Mouse (Mus musculus) ovary, adult 18-20 months (tissue): Measurements from ENCODE around the gene Ccdc155.

Experiments used
- DNase-seq: peaks from one replicate; pipeline ENCODE4 v3.0.0; 2022; ENCODE audit warnings: low spot score, mixed read lengths

Gene Ccdc155

DNA sequence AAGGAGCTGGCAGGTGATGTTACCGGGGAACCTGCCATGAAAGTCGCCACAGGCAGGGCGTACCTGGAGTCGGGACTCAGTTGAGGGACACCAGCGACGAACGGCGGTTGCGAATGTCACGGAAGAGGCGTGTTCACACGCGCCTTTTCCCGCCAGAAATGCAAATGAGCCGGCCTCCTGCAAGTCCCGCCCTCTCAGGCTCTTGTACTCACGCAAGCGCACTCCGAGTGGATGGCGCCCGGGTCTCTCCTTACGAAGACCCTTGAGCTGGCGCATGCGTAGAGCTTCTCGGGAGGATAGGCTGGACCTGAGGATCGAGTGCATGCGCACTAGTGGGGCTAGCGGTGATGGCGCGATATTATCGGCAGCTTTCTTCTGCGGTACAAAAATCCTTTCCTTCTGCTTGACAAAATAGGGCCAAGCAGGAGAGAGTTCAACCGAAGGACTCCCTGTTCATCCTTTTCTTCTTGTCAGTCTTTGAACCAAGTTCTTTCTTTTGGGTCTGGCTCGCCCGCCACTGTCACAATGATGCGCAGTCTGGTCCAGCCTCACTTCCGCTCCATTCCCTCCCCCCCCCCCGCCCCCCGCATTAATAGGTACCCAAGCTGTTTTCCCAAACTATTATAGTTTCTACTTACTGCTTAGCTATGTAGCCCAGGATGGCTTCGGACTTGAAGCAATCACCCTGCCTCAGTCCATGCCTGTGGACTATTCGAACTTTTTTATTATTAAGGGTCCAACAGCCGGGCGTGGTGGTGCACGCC is at the start of gene Ccdc155:
Ccdc155 (minus strand) TSS at position 513 of the 764 bp plus-strand sequence.
- peak; percentile 91 for DNase-seq

DNA sequence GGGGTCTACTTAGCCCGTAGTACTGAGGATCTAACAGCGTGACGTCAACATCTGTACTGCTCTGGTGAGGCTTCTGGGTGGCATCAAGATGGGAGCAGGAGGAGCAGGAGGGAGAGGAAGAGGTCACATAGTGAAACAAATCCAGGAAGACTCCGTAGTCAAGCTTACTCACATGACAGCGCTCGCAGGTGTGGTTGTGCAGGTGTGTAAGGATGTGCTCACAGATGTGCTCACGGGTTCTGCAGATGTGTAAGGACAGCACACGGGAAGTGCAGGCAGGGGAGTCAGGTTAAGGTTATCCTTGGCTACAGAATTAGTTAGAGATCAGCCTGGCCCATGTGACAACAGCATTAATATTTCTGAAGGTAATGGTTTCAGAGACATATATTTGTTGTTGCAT is 49.1 kb upstream of the Ccdc155 start:
- DNase-seq: no peak

DNA sequence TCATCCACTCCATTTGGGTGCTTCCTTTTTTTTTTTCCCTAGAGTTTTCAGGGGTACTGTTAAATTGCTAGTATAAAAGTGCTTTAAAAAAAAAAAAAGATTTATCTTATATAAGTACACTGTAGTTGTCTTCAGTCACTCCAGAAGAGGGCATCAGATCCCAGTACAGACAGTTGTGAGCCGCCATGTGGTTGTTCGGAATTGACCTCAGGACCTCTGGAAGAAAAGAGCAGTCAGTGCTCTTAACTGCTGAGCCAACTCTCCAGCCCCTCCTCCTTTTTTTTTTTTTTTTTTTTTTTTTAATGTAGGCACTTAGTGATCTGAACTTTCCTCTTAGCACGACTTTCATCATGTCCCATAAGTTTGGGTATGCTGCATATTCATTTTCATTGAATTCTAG is 43.0 kb upstream of the Ccdc155 start:
- no peak for DNase-seq

DNA sequence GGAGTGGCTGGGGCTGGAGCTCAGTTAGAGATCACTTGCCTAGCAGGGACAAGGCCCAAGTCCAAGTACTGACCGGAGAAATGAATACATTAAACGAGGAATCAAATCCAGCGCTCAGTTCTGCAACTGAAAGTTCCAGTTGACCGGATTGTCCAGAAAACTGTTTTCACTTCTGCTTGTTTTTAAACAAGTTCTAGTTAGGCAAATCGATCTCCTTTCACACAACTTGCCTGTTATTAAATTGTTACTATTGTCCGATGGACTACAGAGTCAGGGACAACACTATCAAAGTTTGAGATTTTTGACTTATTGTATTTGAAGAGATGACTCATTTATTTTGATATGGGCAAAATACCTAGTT is 36.7 kb upstream of the Ccdc155 start:
- DNase-seq: no peak

DNA sequence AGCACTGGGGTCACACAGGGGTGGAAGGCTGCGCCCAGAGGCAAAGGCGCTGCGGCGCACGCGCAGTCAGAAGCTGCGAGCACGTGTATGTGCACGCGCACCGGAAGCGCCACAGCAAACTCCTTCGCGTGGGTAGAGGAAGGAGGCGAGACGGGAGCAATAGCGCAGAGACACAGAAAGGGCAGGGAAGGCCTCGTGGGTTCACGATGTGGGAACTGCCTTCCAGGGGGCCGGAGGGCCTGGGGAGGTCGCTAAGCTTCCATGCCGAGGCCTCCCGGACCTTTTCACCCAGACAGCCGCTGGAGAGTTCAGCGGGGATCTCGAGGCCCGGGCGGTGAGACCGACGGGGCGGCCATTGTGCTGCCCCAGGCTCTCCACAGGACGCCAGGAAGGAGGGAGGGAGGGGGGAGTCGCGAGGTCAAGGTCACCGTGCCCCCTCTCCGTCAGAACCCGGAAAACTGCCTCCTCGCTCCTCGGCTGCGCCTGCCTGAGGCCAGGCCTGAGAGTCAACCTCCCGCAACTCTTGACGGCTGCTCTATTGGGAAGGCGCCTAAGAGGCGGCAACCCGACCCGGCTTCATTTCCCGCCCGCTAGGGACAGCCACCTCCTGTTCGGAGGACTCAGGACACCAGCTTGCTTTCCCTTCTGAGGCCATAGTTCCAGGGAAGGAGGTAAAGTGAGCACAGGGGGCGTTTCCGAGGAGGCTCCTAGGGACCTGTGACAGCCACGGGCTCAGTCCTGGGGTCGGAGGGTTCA is 36.1 kb upstream of the Ccdc155 start, which contains the start of gene Slc6a16:
Slc6a16 (plus strand) TSS at position 453 of the 756 bp plus-strand sequence.
- peak; percentile 37 for DNase-seq

DNA sequence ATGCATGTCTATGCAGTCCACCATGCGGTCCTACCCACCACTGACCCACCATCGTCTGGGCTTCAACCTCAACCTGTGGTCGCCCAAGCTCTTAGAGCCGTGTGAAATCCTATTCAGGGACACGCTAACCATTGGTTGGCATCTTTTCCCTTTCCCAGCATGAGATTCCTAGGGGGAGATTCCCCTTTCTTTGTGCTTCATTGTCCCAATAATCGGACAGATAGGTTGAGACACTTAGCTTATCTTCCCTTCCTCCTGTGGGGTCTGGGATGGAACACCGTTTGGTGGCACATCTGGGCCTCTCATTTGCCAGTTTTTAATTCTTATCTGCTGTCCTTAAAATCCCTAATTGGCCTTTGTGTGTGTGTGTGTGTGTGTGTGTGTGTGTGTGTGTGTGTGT is 35.4 kb upstream of the Ccdc155 start:
- no peak for DNase-seq

DNA sequence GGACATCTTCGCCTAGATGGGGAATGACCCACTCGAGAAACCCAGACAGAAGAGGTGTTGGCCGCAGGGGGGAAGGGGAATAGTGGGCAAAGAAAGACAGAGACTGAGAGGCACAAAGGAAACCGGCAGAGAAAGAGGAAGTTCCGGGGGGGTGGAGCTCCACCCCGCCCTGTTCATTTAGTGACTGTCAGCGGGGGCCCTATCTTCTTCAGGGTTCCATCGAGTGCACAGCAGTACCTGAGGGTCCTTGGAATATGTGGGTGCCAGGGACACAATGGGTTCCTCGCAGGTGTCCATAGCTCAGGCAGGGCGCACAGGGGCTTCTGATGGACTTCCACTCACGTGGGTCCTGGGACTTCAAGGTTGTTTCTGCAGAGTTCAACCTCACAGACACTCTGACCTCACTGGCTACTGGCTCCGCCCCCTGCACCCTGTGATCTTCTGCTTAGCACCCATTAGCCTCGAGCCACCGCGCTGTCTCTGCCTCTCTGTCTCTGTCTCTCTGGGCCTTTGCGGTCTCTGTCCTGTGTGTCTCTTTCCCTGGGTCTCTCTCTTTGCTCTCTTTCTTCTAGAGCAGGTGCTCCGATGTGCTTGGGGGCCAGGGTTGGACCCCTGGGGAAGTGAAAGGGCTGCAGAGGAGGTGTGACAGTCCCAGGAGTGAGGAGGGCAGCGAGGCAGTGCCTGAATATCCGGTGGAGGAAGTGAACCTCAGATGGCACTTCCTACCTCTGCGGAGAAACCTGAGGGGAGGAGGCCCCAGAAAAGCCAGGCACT is 34.2 kb upstream of the Ccdc155 start, which contains the start of gene Cd37:
Cd37 (minus strand) TSS at position 393 of the 774 bp plus-strand sequence.
- no peak for DNase-seq

DNA sequence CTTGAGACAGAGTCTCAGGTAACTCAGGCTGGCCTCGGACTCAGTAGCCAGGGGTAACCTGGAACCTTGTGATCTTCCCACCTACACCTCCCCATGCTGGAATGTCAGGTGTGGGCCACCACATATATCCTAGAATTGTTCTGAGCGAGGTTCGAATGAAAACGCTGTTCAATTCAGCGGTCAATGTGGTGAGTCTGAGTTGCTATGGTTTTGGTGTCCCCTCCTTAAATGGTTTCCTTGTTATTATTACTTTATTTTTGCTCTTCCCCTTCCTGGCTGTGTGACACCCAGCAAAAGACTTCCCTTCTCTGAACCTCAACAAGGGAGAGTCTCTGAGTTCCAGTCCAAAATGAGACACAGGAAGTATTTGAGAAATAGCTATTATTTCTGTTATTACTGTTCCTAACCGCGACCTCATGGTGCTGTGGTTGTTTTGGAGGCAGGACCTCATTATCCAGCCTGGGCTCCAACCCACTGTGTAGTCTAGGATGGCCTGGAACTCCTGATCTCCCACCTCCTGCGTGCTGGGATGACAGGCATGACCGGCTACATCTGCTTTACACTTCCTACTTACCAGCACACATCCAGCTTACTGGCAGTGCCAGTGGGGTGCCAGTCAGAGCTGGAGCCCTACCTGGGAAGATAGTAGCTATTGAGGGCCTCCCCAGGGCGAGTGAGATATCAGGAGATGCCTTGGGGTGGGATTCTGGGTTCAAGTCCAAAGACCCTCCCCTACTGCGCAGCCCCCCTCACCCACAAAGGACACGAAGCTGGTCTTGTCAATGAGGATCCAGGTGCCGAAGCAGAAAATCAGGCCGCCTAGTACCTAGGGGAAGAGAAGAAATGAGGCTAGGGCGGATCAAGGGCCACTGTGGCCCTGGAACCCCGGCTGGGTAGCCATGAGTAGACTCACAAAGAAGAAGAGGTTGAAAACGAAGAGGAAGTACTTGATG is 33.3 kb upstream of the Ccdc155 start:
- DNase-seq: no peak

DNA sequence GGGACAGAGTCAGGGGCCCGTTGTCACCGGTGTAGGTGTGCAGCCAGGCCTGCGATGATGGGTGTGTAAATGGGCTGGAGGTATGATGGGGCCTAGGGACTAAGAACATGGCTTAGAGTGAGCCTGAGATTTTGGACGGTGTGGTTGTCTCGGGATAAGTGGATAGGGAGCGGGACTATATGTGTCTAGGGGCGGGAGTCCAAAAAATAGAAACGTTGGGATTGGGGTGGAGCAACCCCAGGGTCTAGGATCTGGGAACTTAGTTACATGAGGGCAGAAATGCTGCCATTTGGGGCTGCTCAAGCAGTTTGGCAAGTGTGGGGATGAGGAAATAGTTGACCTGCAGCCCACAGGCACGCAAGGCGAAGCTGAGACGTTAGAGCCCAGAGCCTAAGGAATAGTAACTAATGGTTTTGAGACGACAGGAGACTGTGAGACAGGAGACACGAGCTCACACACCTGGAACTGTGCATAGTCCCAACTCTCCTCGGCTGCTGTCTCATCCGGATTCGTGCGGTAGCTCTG is 31.0 kb upstream of the Ccdc155 start:
- DNase-seq: no peak

DNA sequence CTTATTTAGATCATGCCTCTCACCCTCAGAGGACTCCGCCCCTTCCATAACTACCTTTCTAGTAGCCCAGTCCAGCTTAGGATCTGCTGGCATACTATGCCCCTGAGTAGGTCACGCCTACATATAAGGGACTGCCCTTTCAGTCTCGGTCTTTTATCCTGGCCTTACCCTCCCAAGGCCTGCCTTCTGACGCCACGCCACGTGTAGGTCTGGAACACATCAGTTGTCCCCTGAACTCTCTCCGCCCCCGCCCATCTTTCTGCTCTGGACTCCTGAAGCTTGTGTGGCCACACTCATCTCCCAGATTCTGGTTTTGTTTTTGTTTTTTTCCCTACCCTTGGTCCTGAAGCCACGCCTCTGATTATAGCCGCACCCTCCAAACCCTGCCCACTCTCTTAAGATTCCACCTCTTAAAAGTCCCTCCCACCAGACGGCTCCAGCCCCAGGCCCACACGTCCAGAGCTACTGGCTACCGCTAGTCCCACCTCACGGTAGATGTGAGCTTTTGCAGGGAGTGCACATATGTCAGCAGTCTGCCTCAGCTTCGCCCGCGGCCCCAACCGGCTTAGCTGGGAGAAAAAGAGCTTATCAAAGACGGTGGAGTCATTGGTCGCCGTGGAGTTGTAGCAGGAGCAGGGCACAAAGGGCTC is 30.4 kb upstream of the Ccdc155 start:
- no peak for DNase-seq

DNA sequence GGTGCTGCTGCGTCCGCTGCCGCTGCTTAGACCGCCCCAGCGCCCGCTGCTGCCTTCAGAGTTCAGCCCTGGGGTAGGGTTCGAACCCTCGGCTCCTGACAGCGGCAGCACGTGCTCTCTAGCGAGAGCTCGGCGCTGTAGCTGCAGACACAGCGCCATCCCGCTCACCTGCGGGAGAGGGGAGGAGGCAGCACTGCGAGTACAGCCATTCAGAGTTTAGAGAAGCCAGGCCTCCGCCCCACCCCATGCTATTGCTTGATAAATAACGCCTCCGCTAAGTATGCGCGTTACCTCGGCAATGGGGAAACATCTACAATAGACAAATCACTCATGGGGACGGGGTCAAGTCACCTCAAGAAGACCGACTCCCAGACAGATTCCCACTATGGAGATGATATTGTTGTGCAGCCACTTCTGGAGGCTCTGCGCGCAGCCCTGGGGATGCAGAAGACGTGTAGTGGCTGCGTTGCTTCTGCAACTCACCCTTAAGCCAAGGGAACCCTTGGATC is 29.7 kb upstream of the Ccdc155 start:
- DNase-seq: no peak

DNA sequence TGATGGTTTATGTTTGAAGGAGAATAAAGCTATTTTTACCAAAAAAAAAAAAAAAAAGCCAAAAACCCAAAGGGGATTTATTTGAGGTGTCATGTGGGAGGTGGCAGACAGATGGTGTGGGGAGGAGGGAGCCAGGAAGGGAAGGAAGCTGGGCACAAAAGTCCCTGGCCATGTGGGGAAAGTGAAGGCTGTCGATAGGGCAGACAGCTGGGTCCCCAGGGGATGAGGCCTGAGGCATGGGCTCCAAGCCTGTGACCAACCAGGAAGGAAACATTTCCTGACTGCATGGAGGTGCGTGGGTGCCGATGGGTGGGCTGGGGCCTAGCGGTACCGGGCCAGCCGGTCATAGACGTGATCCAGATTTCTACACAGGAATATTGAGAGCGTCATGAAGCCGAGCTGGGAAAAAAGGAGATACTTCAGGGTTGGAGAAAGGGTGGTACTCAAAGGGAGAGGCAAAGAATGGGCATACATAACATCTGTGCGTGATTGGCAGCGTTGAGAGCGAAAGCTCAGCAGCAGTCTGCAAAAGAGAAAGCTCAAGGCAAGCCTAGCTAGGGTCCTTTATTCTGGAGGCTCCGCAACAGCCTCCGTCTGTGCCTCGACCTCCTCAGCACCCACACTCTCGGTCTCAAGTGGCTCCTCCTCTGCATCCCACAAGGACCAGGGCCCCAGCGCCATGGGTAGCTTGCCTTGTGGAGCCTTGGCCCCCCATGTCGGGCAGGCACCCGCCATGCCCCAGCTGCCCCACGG is 29.1 kb upstream of the Ccdc155 start:
- DNase-seq: no peak

DNA sequence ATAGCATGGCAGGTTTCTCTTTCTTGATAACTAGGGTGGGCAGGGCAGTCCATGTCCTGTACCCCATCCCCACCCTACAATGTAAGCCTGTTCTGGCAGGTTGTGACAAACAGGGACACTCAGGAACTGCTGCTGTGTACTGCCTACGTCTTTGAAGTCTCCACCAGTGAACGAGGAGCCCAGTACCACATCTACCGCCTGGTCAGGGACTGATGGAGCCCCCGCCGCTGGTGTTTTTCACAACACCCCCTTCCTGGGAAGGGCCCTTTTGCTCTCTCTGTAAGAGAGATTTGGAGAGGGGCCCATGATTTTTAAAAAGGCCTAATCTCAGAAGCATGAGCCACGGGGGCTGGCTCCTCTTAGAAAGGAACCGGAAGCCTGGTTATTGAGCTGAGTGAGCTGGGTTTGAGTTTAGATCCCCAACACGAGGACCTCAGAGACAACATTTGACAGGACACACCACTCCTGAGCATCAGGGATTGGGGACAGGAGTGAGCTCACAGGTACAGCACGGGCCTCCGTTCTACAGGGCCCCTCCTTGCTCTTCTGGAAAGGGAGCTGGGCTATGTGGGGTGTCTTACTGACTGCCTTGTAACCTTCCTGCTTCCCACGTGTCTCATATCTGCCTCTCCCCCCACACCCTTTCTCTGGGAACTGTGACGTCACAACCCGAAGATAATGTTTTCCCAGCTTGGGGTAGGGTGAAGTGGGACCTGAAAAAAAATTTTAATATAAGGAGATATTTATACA is 28.2 kb upstream of the Ccdc155 start:
- DNase-seq: no peak

DNA sequence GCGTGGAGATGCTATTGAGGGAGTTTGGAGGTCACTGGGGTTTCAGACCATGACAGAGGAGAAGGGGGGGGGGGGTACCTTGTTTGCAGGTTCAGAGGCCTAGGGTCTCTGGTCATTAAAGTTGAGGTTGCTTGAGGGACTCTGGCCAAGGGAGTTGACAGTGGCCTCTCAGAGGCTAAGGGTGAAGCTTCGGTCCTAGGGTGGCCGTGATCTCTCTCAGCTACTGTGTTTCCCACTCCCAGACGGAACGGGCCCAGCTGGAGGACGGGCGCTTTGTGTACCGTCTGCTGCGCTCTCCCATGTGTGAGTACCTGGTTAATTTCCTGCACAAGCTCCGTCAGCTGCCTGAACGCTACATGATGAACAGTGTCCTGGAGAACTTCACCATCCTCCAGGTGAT is 27.2 kb upstream of the Ccdc155 start:
- no peak for DNase-seq

DNA sequence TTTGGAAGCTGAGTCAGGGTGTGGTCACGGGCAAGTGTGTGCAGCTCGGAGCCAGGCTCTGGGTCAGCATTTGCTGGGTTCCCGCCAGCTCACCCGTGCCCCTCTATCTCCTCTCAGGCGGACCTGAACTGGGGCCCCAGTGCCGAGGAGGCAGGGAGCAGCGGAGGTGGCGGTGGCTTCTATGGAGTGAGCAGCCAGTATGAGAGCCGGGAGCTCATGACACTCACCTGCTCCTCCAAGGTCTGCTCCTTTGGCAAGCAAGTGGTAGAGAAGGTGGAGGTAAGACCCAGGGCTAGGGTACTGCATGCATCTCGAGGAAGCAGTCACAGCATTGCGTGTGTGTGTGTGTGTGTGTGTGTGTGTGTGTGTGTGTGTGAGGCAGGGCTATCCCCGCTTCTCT is 26.5 kb upstream of the Ccdc155 start:
- no peak for DNase-seq

DNA sequence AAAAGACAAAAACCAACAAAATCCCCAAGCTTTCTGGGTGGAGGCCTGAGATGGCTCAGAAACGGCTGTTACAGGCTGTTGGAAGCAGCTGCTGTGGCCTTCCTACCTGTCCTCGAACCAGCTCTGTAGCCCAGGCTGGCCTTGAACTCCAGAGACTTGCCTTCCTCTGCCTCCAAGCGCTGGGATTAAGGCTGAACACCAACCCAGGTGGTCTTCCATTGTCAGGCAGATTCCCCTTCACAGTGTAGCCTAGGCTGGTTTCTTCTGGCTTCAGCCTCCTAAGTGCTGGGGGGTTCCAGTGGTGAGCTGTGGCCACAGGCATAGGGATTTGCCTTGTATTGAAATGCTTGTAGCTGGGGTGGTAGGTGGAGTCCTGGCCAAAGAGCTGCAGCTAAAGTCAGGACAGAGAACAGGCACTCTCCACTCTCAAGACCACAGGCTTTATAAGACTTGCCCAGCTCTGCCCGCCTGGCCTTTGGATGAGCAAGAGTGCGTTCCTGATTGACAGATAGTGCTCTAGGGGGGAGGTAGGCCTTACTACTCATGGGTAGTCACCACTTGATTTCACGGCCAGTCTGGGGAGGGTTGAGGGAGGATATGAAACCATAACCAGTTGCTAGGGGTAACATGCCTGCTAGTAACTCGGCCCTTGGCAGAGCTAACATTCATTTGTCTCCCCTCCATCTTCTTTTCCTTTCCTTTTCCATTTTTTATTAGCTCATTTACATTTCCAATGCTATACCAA is 24.9 kb upstream of the Ccdc155 start:
- no peak for DNase-seq

DNA sequence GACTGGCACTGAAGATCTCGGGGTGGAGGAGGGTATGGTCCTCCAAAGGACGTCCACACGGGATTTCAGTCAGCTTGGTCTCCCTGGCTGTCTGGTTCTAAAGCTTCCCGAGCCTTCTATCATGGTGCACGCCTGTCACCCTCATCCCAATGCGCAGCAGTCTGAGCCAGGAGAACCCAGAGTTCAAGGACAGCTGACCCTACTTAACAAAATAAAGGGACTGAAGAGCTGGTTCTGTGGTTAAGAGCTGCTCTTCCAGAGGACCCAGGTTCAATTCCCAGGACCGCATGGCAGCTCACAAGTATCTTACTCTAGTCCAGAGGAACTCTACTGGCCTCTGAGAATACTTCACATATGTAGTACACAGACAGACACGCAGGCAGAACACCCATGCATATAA is 24.4 kb upstream of the Ccdc155 start:
- DNase-seq: no peak

DNA sequence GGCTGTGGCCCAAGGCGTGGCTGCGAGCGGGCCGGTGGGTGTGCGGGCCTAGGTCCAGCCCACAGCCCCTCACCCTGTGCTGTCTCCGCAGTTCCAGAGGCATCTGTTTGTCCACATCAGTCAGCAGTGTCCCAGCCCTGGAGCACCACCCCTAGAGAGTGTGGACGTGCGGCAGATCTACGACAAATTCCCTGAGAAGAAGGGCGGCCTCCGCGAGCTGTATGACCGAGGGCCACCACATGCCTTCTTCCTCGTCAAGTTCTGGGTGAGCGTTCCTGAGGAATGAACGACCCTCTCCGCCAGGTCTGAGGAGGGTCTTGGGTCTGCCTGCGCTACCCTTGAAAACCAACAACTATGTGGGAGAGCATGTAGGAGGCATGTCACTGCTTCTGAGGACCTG is 23.9 kb upstream of the Ccdc155 start:
- DNase-seq: no peak
